In genomic region chr13:103772917-103773316, GRCm38 (mm10) we compare ENCODE assay signal across 8 mouse cellular contexts. TPM values are rescaled to one million over a fixed set of nuclear protein-coding genes. Genes with fewer than 3 reads are reported as not detected.
A peak's percentile ranks its signal among the peaks of the same experiment; 100 is the strongest.
DNase-seq lines count a peak whose midpoint lies in the region; ATAC-seq and TF ChIP-seq lines count a peak whose summit lies in the region.

No protein-coding gene starts in this region.

- 70% methylated on average over 5 of the region's 5 CpGs for whole genome bisulfite sequencing in embryonic facial prominence, embryonic 10.5 days
- 31% methylated on average over 5 of the region's 5 CpGs for WGBS in intestine, postnatal 0 days

- no peak for ATAC-seq in erythroblast, adult 5-6 weeks (replicated peaks; ENCODE audit: low FRiP score, poor library complexity, severe bottlenecking)
- ATAC-seq in intestine, postnatal 0 days = no peak

- peak overlapping the region; percentile 95 for H3K9ac ChIP-seq in CH12.LX (ENCODE audit: insufficient read depth, low read depth)
- no peak overlapping the region for H3K9ac ChIP-seq in intestine, postnatal 0 days (ENCODE audit: low read depth, low read length)

- peaks cover 17% of the 10 kb centered on the region for H3K36me3 ChIP-seq in erythroblast, embryonic 14.5 days (ENCODE audit: control insufficient read depth)
- H3K36me3 ChIP-seq in CH12.LX (replicated peaks in 1 of 2; ENCODE audit: control insufficient read depth in 1 of 2, insufficient read depth in 1 of 2, low read length in 1 of 2) = peaks cover under 1 to 11% of the 10 kb centered on the region in 2 experiments
- peaks cover 21% of the 10 kb centered on the region for H3K36me3 ChIP-seq in embryonic facial prominence, embryonic 10.5 days (replicated peaks)
- peaks cover 7% of the 10 kb centered on the region for H3K36me3 ChIP-seq in intestine, postnatal 0 days (ENCODE audit: control insufficient read depth, insufficient read depth)

- no peak overlapping the region for H3K27ac ChIP-seq in CH12.LX (ENCODE audit: insufficient read depth, low read depth)
- H3K27ac ChIP-seq in embryonic facial prominence, embryonic 10.5 days (replicated peaks) = peak overlapping the region; percentile 99
- H3K27ac ChIP-seq in intestine, postnatal 0 days (ENCODE audit: low read depth, low read length) = no peak overlapping the region

- TF ChIP-seq RAD21 in CH12.LX (IDR thresholded peaks at IDR 0.05; ENCODE audit: low read depth, low read length) = no peak

- no peak for TF ChIP-seq CTCF in CH12.LX (conservative IDR thresholded peaks at IDR 0.05 in 1 of 2, IDR thresholded peaks at IDR 0.05 in 1 of 2; ENCODE audit: low read depth in 2 of 2, low read length in 2 of 2)
- TF ChIP-seq CTCF in intestine, postnatal 0 days (IDR thresholded peaks at IDR 0.05; ENCODE audit: low read depth) = 0 out of 2 replicates have a peak, but pooled peaks have one; percentile 8

- TF ChIP-seq POLR2A in CH12.LX (IDR thresholded peaks at IDR 0.05; ENCODE audit: low read depth, low read length) = no peak

- peak overlapping the region; percentile 62 for H3K4me2 ChIP-seq in CH12.LX (ENCODE audit: insufficient read depth, low read depth, poor library complexity, severe bottlenecking)
- H3K4me2 ChIP-seq in intestine, postnatal 0 days (replicated peaks; ENCODE audit: low read depth) = peak overlapping the region; percentile 62

- in situ Hi-C loops in CH12.LX (cut with MboI; ENCODE audit: low pct_ligation_motif_present, low pct_unique_long_range_greater_than_20kb, low sequenced_read_pairs) = loop anchor here (25.0 kb wide), 1 partner anchor 314 kb away; no protein-coding TSS in a partner anchor

- H3K79me2 ChIP-seq in CH12.LX (replicated peaks; ENCODE audit: control insufficient read depth, extremely low read depth, insufficient read depth, poor library complexity, severe bottlenecking) = peaks cover 40% of the 10 kb centered on the region

- H3K9me3 ChIP-seq in erythroblast, embryonic 14.5 days (ENCODE audit: control insufficient read depth, low read length) = no peaks in the 10 kb centered on the region
- no peaks in the 10 kb centered on the region for H3K9me3 ChIP-seq in CH12.LX (replicated peaks; ENCODE audit: low read length)
- H3K9me3 ChIP-seq in embryonic facial prominence, embryonic 10.5 days = no peaks in the 10 kb centered on the region
- H3K9me3 ChIP-seq in intestine, postnatal 0 days (ENCODE audit: control insufficient read depth) = no peaks in the 10 kb centered on the region

- no peak for DNase-seq in CH12.LX (ENCODE audit: extremely low read depth)
- DNase-seq in embryonic facial prominence, embryonic 10.5 days (ENCODE audit: low spot score) = no peak
- peak; percentile 11 for DNase-seq in naive thymus-derived CD4-positive, alpha-beta T cell, adult 2 months (ENCODE audit: low read depth)
- DNase-seq in layer of hippocampus, adult 8-10 months (ENCODE audit: low spot score in 2 of 2) = no peak
- DNase-seq in thymus, postnatal 0 days (ENCODE audit: low spot score) = no peak

- no peak for TF ChIP-seq EP300 in CH12.LX (IDR thresholded peaks at IDR 0.05; ENCODE audit: low read length)

- H3K4me3 ChIP-seq in erythroblast, embryonic 14.5 days (replicated peaks) = peak overlapping the region; percentile 89
- peak overlapping the region; percentile 40 to 96 (median 91) for H3K4me3 ChIP-seq in CH12.LX (replicated peaks in 1 of 3; ENCODE audit: low read depth in 2 of 3, low read length in 2 of 3, poor library complexity in 1 of 3)
- H3K4me3 ChIP-seq in embryonic facial prominence, embryonic 10.5 days = peak overlapping the region; percentile 78
- H3K4me3 ChIP-seq in intestine, postnatal 0 days (ENCODE audit: low read depth, low read length) = peak overlapping the region; percentile 64; the same call in 1 of the 2 replicates

- H3K27me3 ChIP-seq in erythroblast, embryonic 14.5 days (ENCODE audit: control insufficient read depth) = peaks cover 3% of the 10 kb centered on the region
- peaks cover 2% of the 10 kb centered on the region for H3K27me3 ChIP-seq in CH12.LX (replicated peaks)
- no peaks in the 10 kb centered on the region for H3K27me3 ChIP-seq in embryonic facial prominence, embryonic 10.5 days (replicated peaks; ENCODE audit: low read depth, poor library complexity, severe bottlenecking)
- H3K27me3 ChIP-seq in intestine, postnatal 0 days (replicated peaks; ENCODE audit: control insufficient read depth, insufficient read depth, low read length) = no peaks in the 10 kb centered on the region

- peaks cover 40% of the 10 kb centered on the region for H3K4me1 ChIP-seq in erythroblast, embryonic 14.5 days (ENCODE audit: control insufficient read depth)
- H3K4me1 ChIP-seq in CH12.LX (ENCODE audit: control insufficient read depth in 1 of 2, insufficient read depth in 2 of 2) = peaks cover 3 to 33% of the 10 kb centered on the region in 2 experiments; a peak in 3 of 4 replicates
- peaks cover 29% of the 10 kb centered on the region for H3K4me1 ChIP-seq in embryonic facial prominence, embryonic 10.5 days
- H3K4me1 ChIP-seq in intestine, postnatal 0 days (replicated peaks; ENCODE audit: control insufficient read depth, insufficient read depth, low read length) = no peaks in the 10 kb centered on the region

- dilution Hi-C loops in CH12.LX (cut with MboI; ENCODE audit: extremely low pct_ligation_motif_present, extremely low pct_unique_long_range_greater_than_20kb, low sequenced_read_pairs) = no loop called here

TF ChIP-seq in CH12.LX, 34 proteins besides CTCF, POLR2A, EP300 and RAD21:
- TF ChIP-seq CHD2 (IDR thresholded peaks at IDR 0.05; ENCODE audit: low read length) (no peak), SIN3A (IDR thresholded peaks at IDR 0.05; ENCODE audit: low read length) (no peak), ZMIZ1 (IDR thresholded peaks at IDR 0.05; ENCODE audit: low read depth, low read length) (no peak), UBTF (IDR thresholded peaks at IDR 0.05; ENCODE audit: low read depth, low read length) (no peak), ZKSCAN1 (IDR thresholded peaks at IDR 0.05; ENCODE audit: borderline replicate concordance, low read depth, low read length) (no peak), E2F4 (IDR thresholded peaks at IDR 0.05; ENCODE audit: insufficient replicate concordance, low read depth, low read length) (no peak), RCOR1 (conservative IDR thresholded peaks at IDR 0.05; ENCODE audit: low read depth, low read length) (no peak), USF1 (IDR thresholded peaks at IDR 0.05; ENCODE audit: low read depth, low read length) (no peak), USF2 (conservative IDR thresholded peaks at IDR 0.05; ENCODE audit: low read depth, low read length) (no peak), NELFE (IDR thresholded peaks at IDR 0.05; ENCODE audit: low read depth, low read length) (no peak), MAZ (IDR thresholded peaks at IDR 0.05; ENCODE audit: low read depth, low read length) (no peak), ZNF384 (IDR thresholded peaks at IDR 0.05; ENCODE audit: low read depth, low read length) (no peak), ELF1 (IDR thresholded peaks at IDR 0.05; ENCODE audit: low read depth, low read length) (no peak)

RNA-seq across cellular contexts. Expression of gene Srek1, which starts 1.5 kb away (rescaled TPM):
- 0.58 and 0.68 TPM in 2 replicates for polyA plus RNA-seq in erythroblast, embryonic 14.5 days (2012)
- 9.2 and 10.0 TPM in 2 replicates for total RNA-seq in erythroblast, adult 5-6 weeks (2015; ENCODE audit: low replicate concordance)
- 23.1 and 50.1 TPM in 2 replicates for total RNA-seq in erythroblast, adult 5-6 weeks (2017; ENCODE audit: low replicate concordance)
- 45.6 and 46.9 TPM in 2 replicates for total RNA-seq in CH12.LX (2012; rRNA removed)
- total RNA-seq in CH12.LX (2014; rRNA removed) = 38.9 and 48.4 TPM in 2 replicates
- polyA plus RNA-seq in CH12.LX (2012; ENCODE audit: insufficient read length, low read depth) = 93.3 and 105 TPM in 2 replicates
- polyA plus RNA-seq in embryonic facial prominence, embryonic 10.5 days (2016; fragmentation: Nextera tagmentation; extraction: Ambion mirVana) = 106 and 109 TPM in 2 replicates
- polyA plus RNA-seq in intestine, postnatal 0 days (2015; fragmentation: Nextera tagmentation; extraction: Ambion mirVana) = 22.1 and 29.1 TPM in 2 replicates
- 100 to 1,000 TPM in 1 of 4 experiments, 10 to 100 TPM in 3; 77.7 to 109 (median 89.1) TPM for total RNA-seq in layer of hippocampus, adult 8-10 months (2022)
- polyA plus RNA-seq in thymus, postnatal 0 days (2015; fragmentation: Nextera tagmentation; extraction: Ambion mirVana) = 48.9 and 62.0 TPM in 2 replicates

Comparison
In these comparisons a context has a peak if more than half of its experiments do, and no peak if none do; other contexts are left out.
1. RNA of gene Srek1, which starts 1.5 kb away (polyA plus RNA-seq): 106 to 109 TPM in embryonic facial prominence, embryonic 10.5 days, 93.3 to 105 TPM in CH12.LX, 48.9 to 62.0 TPM in thymus, postnatal 0 days and 22.1 to 29.1 TPM in intestine, postnatal 0 days; 0.58 to 0.68 TPM in erythroblast, embryonic 14.5 days; every median in the first group is over 10 times any median in the second.
2. Peak in every context shown above with its lines, with median percentiles within 50 percentile points of each other: H3K4me3 ChIP-seq.